Comparison of ENCODE assay signal across 9 mouse cellular contexts in the genomic region with DNA sequence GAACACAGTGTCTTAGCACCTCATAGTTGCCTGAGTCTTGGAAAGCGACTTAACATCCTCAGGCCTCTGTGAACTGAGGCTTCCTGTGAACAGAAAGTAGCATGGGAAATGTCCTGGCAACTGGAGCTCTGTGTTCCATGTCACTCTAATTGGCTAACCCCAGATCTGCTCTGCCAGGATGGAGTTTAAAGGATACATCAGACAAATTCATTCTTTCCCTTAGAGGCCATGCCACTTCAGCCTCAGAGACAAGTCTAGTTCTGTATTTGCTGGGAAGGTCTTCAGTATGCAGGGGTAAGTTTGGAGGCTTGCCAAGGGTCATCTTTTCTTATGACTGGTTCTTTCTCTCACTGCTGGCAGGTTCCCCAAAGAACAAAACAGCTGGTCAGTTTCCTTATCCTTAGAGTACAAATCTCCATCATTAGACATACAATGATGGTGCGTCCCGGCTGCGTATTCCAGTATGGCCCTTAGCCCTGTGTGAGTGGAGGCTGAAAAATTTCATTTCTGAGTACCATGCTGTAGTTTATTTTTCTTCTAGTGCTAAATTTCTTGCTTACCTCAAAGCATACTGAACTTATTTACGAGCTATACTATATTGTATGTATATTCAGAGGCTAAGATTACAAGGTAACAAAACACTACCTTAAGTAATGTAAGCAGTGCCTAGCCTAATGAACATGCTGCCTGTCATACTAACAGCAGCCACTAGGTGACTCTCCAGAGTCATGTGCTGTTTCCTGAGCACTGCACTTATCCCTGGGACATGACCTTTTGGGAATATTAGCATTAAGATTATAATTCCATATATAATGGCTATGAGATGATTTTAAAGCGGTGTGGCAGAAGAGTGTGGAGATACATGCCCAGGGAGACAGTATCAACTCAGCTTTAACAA. TPM values are rescaled to one million over a fixed set of nuclear protein-coding genes. Genes with fewer than 3 reads are reported as not detected.
DNase-seq lines count a peak whose midpoint lies in the region; ATAC-seq lines count a peak whose summit lies in the region.
"Had no signal": no experiment of that assay in that cellular context is flagged by ENCODE, and none has a peak within 500 bp of the region (broad histone marks: within the 10 kb centered on the region; RNA-seq: fewer than 3 reads in every experiment).

No protein-coding gene starts in this region.

- no peaks in the 10 kb centered on the region for H3K4me1 ChIP-seq in forebrain, embryonic 11.5 days (replicated peaks; ENCODE audit: control insufficient read depth, insufficient read depth, low read length)
- peaks cover 2% of the 10 kb centered on the region; the same call in 1 of the 2 replicates for H3K4me1 ChIP-seq in forebrain, embryonic 10.5 days
- no peaks in the 10 kb centered on the region for H3K4me1 ChIP-seq in hindbrain, embryonic 11.5 days (replicated peaks; ENCODE audit: control insufficient read depth, insufficient read depth, low read length)
- H3K4me1 ChIP-seq in lung, embryonic 15.5 days, result 0 out of 2 replicates have a peak, but pooled peaks cover 7% of the 10 kb centered on the region

- DNase-seq in forebrain, embryonic 11.5 days (ENCODE audit: low spot score), result peak; percentile 69
- DNase-seq in forebrain, embryonic 10.5 days (ENCODE audit: extremely low spot score, low spot score), result no peak
- DNase-seq in c-Kit-positive CD71-positive TER-119-positive erythroid progenitor cells, embryonic 14.5 days (ENCODE audit: low spot score), result peak; percentile 59
- peak; percentile 49 for DNase-seq in fibroblast of lung, adult 2 months (ENCODE audit: low read depth)
- DNase-seq in hindbrain, embryonic 11.5 days (ENCODE audit: low spot score), result peak; percentile 78
- peak; percentile 45 to 81 for DNase-seq in layer of hippocampus, adult 8-10 months (ENCODE audit: low spot score in 2 of 2)
- peak; percentile 62 for DNase-seq in retina, adult 2 months (ENCODE audit: low read depth, low spot score)

- no peak overlapping the region for H3K4me2 ChIP-seq in forebrain, embryonic 11.5 days (ENCODE audit: low read depth, low read length, severe bottlenecking)
- no peak overlapping the region for H3K4me2 ChIP-seq in hindbrain, embryonic 11.5 days (replicated peaks; ENCODE audit: low read depth, low read length)
- H3K4me2 ChIP-seq in lung, embryonic 15.5 days, result no peak overlapping the region

- H3K9me3 ChIP-seq in forebrain, embryonic 11.5 days (ENCODE audit: control insufficient read depth, low read length), result no peaks in the 10 kb centered on the region
- no peaks in the 10 kb centered on the region for H3K9me3 ChIP-seq in forebrain, embryonic 10.5 days
- no peaks in the 10 kb centered on the region for H3K9me3 ChIP-seq in hindbrain, embryonic 11.5 days (ENCODE audit: control insufficient read depth, low read length)
- H3K9me3 ChIP-seq in lung, embryonic 15.5 days, result no peaks in the 10 kb centered on the region

- WGBS in forebrain, embryonic 11.5 days, result 69% methylated on average over 6 of the region's 6 CpGs
- 70% methylated on average over 6 of the region's 6 CpGs for WGBS in forebrain, embryonic 10.5 days
- 70% methylated on average over 6 of the region's 6 CpGs for WGBS in hindbrain, embryonic 11.5 days
- 51% methylated on average over 6 of the region's 6 CpGs for WGBS in lung, embryonic 15.5 days

- no peaks in the 10 kb centered on the region for H3K27me3 ChIP-seq in forebrain, embryonic 11.5 days (ENCODE audit: control insufficient read depth, insufficient read depth, low read length)
- no peaks in the 10 kb centered on the region for H3K27me3 ChIP-seq in forebrain, embryonic 10.5 days (ENCODE audit: poor library complexity, severe bottlenecking)
- H3K27me3 ChIP-seq in hindbrain, embryonic 11.5 days (ENCODE audit: control insufficient read depth, insufficient read depth, low read length), result no peaks in the 10 kb centered on the region
- no peaks in the 10 kb centered on the region for H3K27me3 ChIP-seq in lung, embryonic 15.5 days

- H3K27ac ChIP-seq in forebrain, embryonic 11.5 days (ENCODE audit: low read depth, low read length), result no peak overlapping the region
- no peak overlapping the region for H3K27ac ChIP-seq in forebrain, embryonic 10.5 days
- no peak overlapping the region for H3K27ac ChIP-seq in hindbrain, embryonic 11.5 days (ENCODE audit: low read depth, low read length)
- 0 out of 2 replicates have a peak overlapping the region, but pooled peaks have one; percentile 24 for H3K27ac ChIP-seq in lung, embryonic 15.5 days
- H3K27ac ChIP-seq: macrophage had no signal

- H3K4me3 ChIP-seq in forebrain, embryonic 11.5 days (ENCODE audit: low read depth, low read length), result no peak overlapping the region
- H3K4me3 ChIP-seq in forebrain, embryonic 10.5 days, result no peak overlapping the region
- H3K4me3 ChIP-seq in hindbrain, embryonic 11.5 days (ENCODE audit: low read depth, low read length), result no peak overlapping the region
- H3K4me3 ChIP-seq in lung, embryonic 15.5 days, result no peak overlapping the region

- no peak overlapping the region for H3K9ac ChIP-seq in forebrain, embryonic 11.5 days (ENCODE audit: low read length)
- no peak overlapping the region for H3K9ac ChIP-seq in hindbrain, embryonic 11.5 days (ENCODE audit: low read depth, low read length)
- no peak overlapping the region for H3K9ac ChIP-seq in lung, embryonic 15.5 days

- no peaks in the 10 kb centered on the region; the same call in 1 of the 2 replicates for H3K36me3 ChIP-seq in forebrain, embryonic 11.5 days (ENCODE audit: control insufficient read depth, insufficient read depth, low read length)
- peaks cover 31% of the 10 kb centered on the region for H3K36me3 ChIP-seq in forebrain, embryonic 10.5 days (replicated peaks)
- no peaks in the 10 kb centered on the region; the same call in none of the 2 replicates for H3K36me3 ChIP-seq in hindbrain, embryonic 11.5 days (ENCODE audit: control insufficient read depth, insufficient read depth, low read length)
- peaks cover 19% of the 10 kb centered on the region for H3K36me3 ChIP-seq in lung, embryonic 15.5 days

- peak; percentile 77 for ATAC-seq in forebrain, embryonic 11.5 days (replicated peaks; ENCODE audit: low FRiP score)
- ATAC-seq in hindbrain, embryonic 11.5 days (ENCODE audit: low FRiP score), result peak; percentile 76
- peak; percentile 74; the same call in 1 of the 2 replicates for ATAC-seq in lung, embryonic 15.5 days (ENCODE audit: borderline replicate concordance, extremely low read depth, low FRiP score, low TSS enrichment)

RNA-seq across cellular contexts. Expression of a gene that starts 11.0 kb away (rescaled TPM):
- polyA plus RNA-seq in forebrain, embryonic 11.5 days (2014; fragmentation: Nextera tagmentation; extraction: Ambion mirVana), result 21.5 and 22.4 TPM in 2 replicates
- 40.4 and 43.5 TPM in 2 replicates for polyA plus RNA-seq in forebrain, embryonic 10.5 days (2016; fragmentation: Nextera tagmentation; extraction: Ambion mirVana)
- 22.7 and 26.7 TPM in 2 replicates for polyA plus RNA-seq in hindbrain, embryonic 11.5 days (2014; fragmentation: Nextera tagmentation; extraction: Ambion mirVana)
- 100 to 1,000 TPM; 665 to 765 (median 700) TPM for total RNA-seq in layer of hippocampus, adult 8-10 months (2022)
- polyA plus RNA-seq in lung, embryonic 15.5 days (2015; fragmentation: Nextera tagmentation; extraction: Ambion mirVana), result 47.0 and 48.2 TPM in 2 replicates

RNA-seq across cellular contexts. Expression of a gene that starts 31.6 kb away (rescaled TPM):
- polyA plus RNA-seq in forebrain, embryonic 11.5 days (2014; fragmentation: Nextera tagmentation; extraction: Ambion mirVana), result not detected in 2 replicates
- not detected in 2 replicates for polyA plus RNA-seq in forebrain, embryonic 10.5 days (2016; fragmentation: Nextera tagmentation; extraction: Ambion mirVana)
- polyA plus RNA-seq in hindbrain, embryonic 11.5 days (2014; fragmentation: Nextera tagmentation; extraction: Ambion mirVana), result not detected in 2 replicates
- not detected for total RNA-seq in layer of hippocampus, adult 8-10 months (2022)
- polyA plus RNA-seq in lung, embryonic 15.5 days (2015; fragmentation: Nextera tagmentation; extraction: Ambion mirVana), result 0.19 and 0.27 TPM in 2 replicates
- polyA plus RNA-seq: macrophage had no signal

RNA-seq across cellular contexts. Expression of a gene that starts 33.7 kb away (rescaled TPM):
- polyA plus RNA-seq in forebrain, embryonic 11.5 days (2014; fragmentation: Nextera tagmentation; extraction: Ambion mirVana), result not detected in 2 replicates
- not detected in 2 replicates for polyA plus RNA-seq in forebrain, embryonic 10.5 days (2016; fragmentation: Nextera tagmentation; extraction: Ambion mirVana)
- polyA plus RNA-seq in hindbrain, embryonic 11.5 days (2014; fragmentation: Nextera tagmentation; extraction: Ambion mirVana), result 0.11 TPM in 1 of 2 replicates, not detected in the other
- not detected for total RNA-seq in layer of hippocampus, adult 8-10 months (2022)
- polyA plus RNA-seq in lung, embryonic 15.5 days (2015; fragmentation: Nextera tagmentation; extraction: Ambion mirVana), result not detected in 2 replicates
- polyA plus RNA-seq: macrophage had no signal

RNA-seq across cellular contexts. Expression of a gene that starts 37.0 kb away (rescaled TPM):
- polyA plus RNA-seq in forebrain, embryonic 11.5 days (2014; fragmentation: Nextera tagmentation; extraction: Ambion mirVana), result not detected in 2 replicates
- 0.06 TPM in 1 of 2 replicates, not detected in the other for polyA plus RNA-seq in forebrain, embryonic 10.5 days (2016; fragmentation: Nextera tagmentation; extraction: Ambion mirVana)
- 0.14 TPM in 1 of 2 replicates, not detected in the other for polyA plus RNA-seq in hindbrain, embryonic 11.5 days (2014; fragmentation: Nextera tagmentation; extraction: Ambion mirVana)
- total RNA-seq in layer of hippocampus, adult 8-10 months (2022), result not detected
- 0.15 TPM in 1 of 2 replicates, not detected in the other for polyA plus RNA-seq in lung, embryonic 15.5 days (2015; fragmentation: Nextera tagmentation; extraction: Ambion mirVana)

RNA-seq across cellular contexts. Expression of a gene that starts 47.6 kb away (rescaled TPM):
- polyA plus RNA-seq in forebrain, embryonic 11.5 days (2014; fragmentation: Nextera tagmentation; extraction: Ambion mirVana), result not detected in 2 replicates
- not detected in 2 replicates for polyA plus RNA-seq in forebrain, embryonic 10.5 days (2016; fragmentation: Nextera tagmentation; extraction: Ambion mirVana)
- not detected in 2 replicates for polyA plus RNA-seq in hindbrain, embryonic 11.5 days (2014; fragmentation: Nextera tagmentation; extraction: Ambion mirVana)
- not detected for total RNA-seq in layer of hippocampus, adult 8-10 months (2022)
- 0.55 TPM in 1 of 2 replicates, not detected in the other for polyA plus RNA-seq in lung, embryonic 15.5 days (2015; fragmentation: Nextera tagmentation; extraction: Ambion mirVana)
